Mouse (Mus musculus): ENCODE data around the gene Cdc37. TPM values are rescaled to one million over a fixed set of nuclear protein-coding genes. Genes with fewer than 3 reads are reported as not detected.

Cdc37 gene
- total RNA-seq, 2 experiments from 2014 or later: 155 to 160 TPM

- DNase-seq: no peak
These were observed 17.6 kb upstream of the Cdc37 start for GRCm38 (mm10) chr9:21167140-21168097.

- no peak for DNase-seq
These were observed 16.7 kb upstream of the Cdc37 start for GRCm38 (mm10) chr9:21166516-21166915.

- DNase-seq: peak; percentile 75
These were observed 16.2 kb upstream of the Cdc37 start for GRCm38 (mm10) chr9:21165952-21166451.

GRCm38 (mm10) chr9:21165041-21165951, 15.5 kb upstream of the Cdc37 start, which contains the start of gene Pde4a:
Gene Pde4a, plus strand, starts transcription at chr9:21165714.
- no peak for DNase-seq

- no peak for DNase-seq
These were observed 14.3 kb upstream of the Cdc37 start for GRCm38 (mm10) chr9:21164072-21164471.

GRCm38 (mm10) chr9:21163086-21164050, 13.6 kb upstream of the Cdc37 start:
- DNase-seq: no peak

- DNase-seq: peak; percentile 93
These were observed 11.6 kb upstream of the Cdc37 start for GRCm38 (mm10) chr9:21161209-21161909.

- DNase-seq: no peak
These were observed 5.0 kb upstream of the Cdc37 start for GRCm38 (mm10) chr9:21154787-21155186.

GRCm38 (mm10) chr9:21153833-21154232, 4.1 kb upstream of the Cdc37 start:
- DNase-seq: no peak

GRCm38 (mm10) chr9:21153331-21153730, 3.5 kb upstream of the Cdc37 start:
- no peak for DNase-seq

GRCm38 (mm10) chr9:21152715-21153114, 2.9 kb upstream of the Cdc37 start:
- DNase-seq: no peak

- no peak for DNase-seq
These were observed 617 bp downstream of the Cdc37 start for GRCm38 (mm10) chr9:21149077-21149653.

GRCm38 (mm10) chr9:21148427-21148826, 1.4 kb downstream of the Cdc37 start:
- no peak for DNase-seq

- DNase-seq: no peak
These were observed 3.1 kb downstream of the Cdc37 start for GRCm38 (mm10) chr9:21146722-21147121.

GRCm38 (mm10) chr9:21145431-21145830, 4.4 kb downstream of the Cdc37 start:
- DNase-seq: no peak

GRCm38 (mm10) chr9:21144361-21144760, 5.4 kb downstream of the Cdc37 start:
- no peak for DNase-seq

- no peak for DNase-seq
These were observed 7.9 kb downstream of the Cdc37 start for GRCm38 (mm10) chr9:21141922-21142321.

- no peak for DNase-seq
These were observed 11.4 kb downstream of the Cdc37 start for GRCm38 (mm10) chr9:21138386-21138785.

GRCm38 (mm10) chr9:21137229-21137628, 12.6 kb downstream of the Cdc37 start:
- DNase-seq: peak; percentile 76

- no peak for DNase-seq
These were observed 13.4 kb downstream of the Cdc37 start for GRCm38 (mm10) chr9:21136401-21136800.
